Mouse (Mus musculus) liver, postnatal 0 days (tissue): ENCODE measurements at regions not wholly inside any gene's neighbourhood (a gene's known extent, or its start where the extent isn't known, plus 50 kb on each side); places are given as distances from the start of the nearest gene placed in this dataset.

Source experiments
- CTCF ChIP-seq: sonication (generic); IDR thresholded peaks from 2 replicates; pipeline ENCODE4 v1.5.1; 2016; ENCODE audit warnings: antibody characterized with exemption, low read depth
- EP300 ChIP-seq: IDR thresholded peaks from 2 replicates; pipeline ENCODE4 v1.6.1; 2016; ENCODE audit warnings: antibody characterized with exemption, low read depth, mild to moderate bottlenecking

- TF ChIP-seq CTCF = no peak
- TF ChIP-seq EP300 = no peak
Observed at GRCm38 (mm10) chrX:166932472-166932871, 276.6 kb downstream of the Tmsb4x start.
